Mouse (Mus musculus) C2C12 (cell line): Measurements from ENCODE around the gene Ier3.

ENCODE experiments used
- CEBPB ChIP-seq: IDR thresholded peaks from one replicate; pipeline ENCODE4 v1.6.1; 2011; ENCODE audit warnings: low read depth, mild to moderate bottlenecking, control low read depth, moderate library complexity
- CTCF ChIP-seq: IDR thresholded peaks from one replicate; pipeline ENCODE4 v1.5.1; 2011; ENCODE audit not compliant: control insufficient read depth, insufficient read depth, insufficient read length
- FOSL1 ChIP-seq: IDR thresholded peaks from one replicate; pipeline ENCODE4 v1.8.0; 2011; ENCODE audit warnings: mild to moderate bottlenecking, low read length; ENCODE audit not compliant: poor library complexity, insufficient read depth, severe bottlenecking
- MAX ChIP-seq: IDR thresholded peaks from one replicate; pipeline ENCODE4 v1.6.1; 2011; ENCODE audit warnings: mild to moderate bottlenecking, control low read depth
- MYOD1 ChIP-seq: IDR thresholded peaks from one replicate; pipeline ENCODE4 v1.6.1; 2011; ENCODE audit warnings: low read depth; ENCODE audit not compliant: control insufficient read depth, insufficient read length
- MYOG ChIP-seq: IDR thresholded peaks from one replicate; pipeline ENCODE4 v1.6.1; 2011; ENCODE audit not compliant: control insufficient read depth, insufficient read length; ENCODE audit errors: extremely low read depth
- USF1 ChIP-seq: IDR thresholded peaks from one replicate; pipeline ENCODE4 v1.6.1; 2011; ENCODE audit warnings: low read depth, mild to moderate bottlenecking, control low read depth, moderate library complexity

DNA sequence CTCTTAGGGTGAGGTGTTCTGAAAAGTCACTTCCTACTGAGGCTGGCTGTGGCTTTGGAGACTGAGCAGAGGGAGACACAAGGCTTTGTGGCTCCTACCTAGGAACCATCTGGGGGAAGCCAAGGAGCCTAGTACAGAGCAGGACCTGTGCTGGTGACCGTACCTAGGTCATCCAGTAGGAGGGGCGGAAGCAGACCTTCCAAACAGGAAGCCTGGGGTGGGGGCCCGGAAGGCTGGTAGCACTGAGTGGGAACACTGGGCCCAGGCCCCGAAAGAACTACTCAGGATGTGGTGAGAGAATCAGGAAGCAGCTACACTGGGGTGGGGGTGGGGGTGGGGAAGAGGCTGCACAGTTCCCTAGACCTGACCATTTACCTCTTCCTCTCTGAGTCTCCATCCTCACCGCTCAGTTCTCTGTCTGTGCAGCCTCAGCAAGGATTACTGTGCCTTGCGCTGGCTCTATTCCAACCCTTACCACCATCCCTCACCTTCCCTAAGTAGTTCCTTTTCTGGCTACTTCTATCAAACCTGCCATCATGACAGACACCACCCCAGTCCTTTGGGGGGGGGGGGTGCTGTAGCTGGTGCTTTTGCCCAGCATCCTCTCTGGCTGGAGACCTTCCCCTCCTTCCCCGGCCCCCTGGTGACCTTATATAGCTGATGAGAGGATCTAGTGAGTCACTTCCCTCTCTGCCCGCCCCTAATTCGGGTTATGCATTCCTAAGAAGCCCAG lies 48.8 kb downstream of the Ier3 start:
- TF ChIP-seq USF1 (no peak), CTCF (no peak), MAX (no peak), FOSL1 (peak; percentile 35), MYOD1 (no peak), MYOG (no peak), CEBPB (no peak)
